Mouse (Mus musculus): ENCODE data around the gene Rbbp9. TPM values are rescaled to one million over a fixed set of nuclear protein-coding genes. Genes with fewer than 3 reads are reported as not detected.

Rbbp9 gene
- total RNA-seq, 2 experiments from 2014 or later, result 4.6 to 5.1 TPM

DNA sequence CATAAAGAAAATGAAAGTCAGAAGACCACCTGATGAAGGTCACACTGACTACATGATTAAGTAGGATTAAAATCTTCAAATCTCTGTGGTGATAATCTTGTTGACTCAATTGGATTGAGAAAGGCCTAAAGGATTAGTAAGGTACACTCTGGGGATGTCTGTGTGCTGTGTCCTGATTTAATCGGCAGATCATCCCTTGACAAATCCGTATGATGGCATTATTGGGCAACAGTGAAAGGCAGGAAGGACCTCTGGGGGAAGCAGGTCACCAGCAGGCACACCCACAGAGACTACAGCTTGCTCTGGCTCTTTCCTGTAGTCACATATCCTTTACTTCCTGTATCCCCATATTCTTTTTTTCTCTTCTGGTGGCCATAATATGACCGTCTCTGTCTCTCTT is 30.9 kb downstream of the Rbbp9 start:
- intact Hi-C loops (cut with DNase I), result no loop called here
- no peak for DNase-seq

- no peak for DNase-seq
- intact Hi-C loops (cut with DNase I), result no loop called here
Measured at GRCm38 (mm10) chr2:144514619-144515018, 36.0 kb downstream of the Rbbp9 start.

GRCm38 (mm10) chr2:144502134-144502533 is 48.5 kb downstream of the Rbbp9 start:
- intact Hi-C loops (cut with DNase I), result no loop called here
- DNase-seq, result no peak

Other genes starting within 250 kb of the Rbbp9 start
- gene Ovol2, start 218.7 kb downstream of the Rbbp9 start, total RNA-seq (2021), result not detected
- 10 to 100 TPM; 15.4 to 19.4 TPM for gene Kat14, start 181.9 kb downstream of the Rbbp9 start, total RNA-seq (2021)
- gene Pet117, start 181.9 kb downstream of the Rbbp9 start, total RNA-seq (2021), result 1 to 10 TPM; 4.5 to 5.6 TPM
- under 1 TPM; 0.15 to 0.52 TPM for gene Dzank1, start 23.5 kb downstream of the Rbbp9 start, total RNA-seq (2021)
- gene Polr3f, start 23.2 kb downstream of the Rbbp9 start, total RNA-seq (2021), result 1 to 10 TPM; 6.6 to 9.6 TPM
- 10 to 100 TPM in 1 of 2 experiments, 1 to 10 TPM in 1; 9.8 to 10.3 TPM for gene Sec23b, start 5.4 kb upstream of the Rbbp9 start, total RNA-seq (2021)
- gene Smim26, start 43.2 kb upstream of the Rbbp9 start, total RNA-seq (2021), result 10 to 100 TPM; 59.0 to 72.3 TPM
- 10 to 100 TPM; 12.6 to 13.8 TPM for gene Dtd1, start 49.0 kb upstream of the Rbbp9 start, total RNA-seq (2021)